ENCODE assay signal across 8 mouse cellular contexts in the genomic region with DNA sequence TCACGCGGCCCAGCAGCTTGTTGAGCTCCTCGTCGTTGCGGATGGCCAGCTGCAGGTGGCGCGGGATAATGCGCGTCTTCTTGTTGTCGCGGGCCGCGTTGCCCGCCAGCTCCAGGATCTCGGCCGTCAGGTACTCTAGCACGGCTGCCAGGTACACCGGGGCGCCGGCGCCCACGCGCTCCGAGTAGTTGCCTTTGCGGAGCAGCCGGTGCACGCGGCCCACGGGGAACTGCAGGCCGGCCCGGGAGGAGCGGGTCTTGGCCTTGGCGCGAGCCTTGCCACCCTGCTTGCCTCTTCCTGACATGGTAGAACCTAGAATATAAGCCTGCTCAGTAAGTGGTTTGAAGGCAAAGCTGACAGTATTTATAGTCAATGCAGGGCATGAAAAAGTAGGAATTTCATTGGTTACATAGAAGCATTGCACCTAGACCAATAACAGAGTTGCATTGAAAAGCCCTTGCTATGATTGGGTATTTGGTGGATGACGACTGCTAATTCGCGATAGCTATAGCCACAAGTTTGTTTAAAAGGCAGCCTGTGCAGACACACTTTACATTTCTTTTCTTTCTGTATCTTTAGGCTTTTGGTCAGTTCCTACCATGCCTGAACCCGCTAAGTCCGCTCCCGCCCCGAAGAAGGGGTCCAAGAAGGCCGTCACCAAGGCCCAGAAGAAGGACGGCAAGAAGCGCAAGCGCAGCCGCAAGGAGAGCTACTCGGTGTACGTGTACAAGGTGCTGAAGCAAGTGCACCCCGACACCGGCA. TPM values are rescaled to one million over a fixed set of nuclear protein-coding genes. Genes with fewer than 3 reads are reported as not detected.
DNase-seq lines count a peak whose midpoint lies in the region; ATAC-seq and TF ChIP-seq lines count a peak whose summit lies in the region.
"Not testable (repeated sequence)": the region's sequence is repeated elsewhere in the genome, so short reads cannot be mapped to it uniquely, and the experiment has no call there.

TSS of gene Hist1h2ak (minus strand) at position 304 of the 762 bp plus-strand sequence.
TSS of gene Hist1h2bn (plus strand) at position 600 of the 762 bp plus-strand sequence.

- H3K27me3 ChIP-seq in hindbrain, embryonic 11.5 days (ENCODE audit: control insufficient read depth, insufficient read depth, low read length); lung, embryonic 16.5 days (ENCODE audit: control insufficient read depth, insufficient read depth, low read depth, low read length); thymus, adult 2 months (ENCODE audit: control insufficient read depth, insufficient read depth, low read length): not testable (repeated sequence)

- peak within 1 kb of the TSS; percentile 49 for H3K9ac ChIP-seq in hindbrain, embryonic 11.5 days (ENCODE audit: low read depth, low read length)
- H3K9ac ChIP-seq in lung, embryonic 16.5 days (ENCODE audit: low read length), result peak within 1 kb of the TSS; percentile 71

- peak; percentile 68; the same call in 1 of the 2 replicates for TF ChIP-seq POLR2A in thymus, adult 2 months (IDR thresholded peaks at IDR 0.05; ENCODE audit: control insufficient read depth, extremely low read depth, insufficient read depth, low read length, poor library complexity)

- not testable (repeated sequence) for H3K36me3 ChIP-seq in hindbrain, embryonic 11.5 days (ENCODE audit: control insufficient read depth, insufficient read depth, low read length); lung, embryonic 16.5 days (ENCODE audit: control insufficient read depth, insufficient read depth, low read length); thymus, adult 2 months (ENCODE audit: control insufficient read depth, insufficient read depth, low read length)

- DNase-seq in MN1 (ENCODE audit: low spot score), result peak; percentile 93
- DNase-seq in cerebellum, adult 9-10 months, result peak; percentile 94
- DNase-seq in hindbrain, embryonic 11.5 days (ENCODE audit: low spot score), result peak; percentile 78
- peak; percentile 90 for DNase-seq in layer of hippocampus, adult 9-11 months
- peak; percentile 69 for DNase-seq in ovary, adult 18-20 months (ENCODE audit: low spot score)
- DNase-seq in thymus, adult 2 months, result peak; percentile 78

- peak within 1 kb of the TSS; percentile 39 for H3K4me3 ChIP-seq in hindbrain, embryonic 11.5 days (ENCODE audit: low read depth, low read length)
- H3K4me3 ChIP-seq in lung, embryonic 16.5 days (ENCODE audit: low read length), result peak within 1 kb of the TSS; percentile 54
- H3K4me3 ChIP-seq in thymus, adult 2 months (ENCODE audit: control insufficient read depth, insufficient read depth, low read length), result peak within 1 kb of the TSS; percentile 69

- H3K4me1 ChIP-seq in hindbrain, embryonic 11.5 days (replicated peaks; ENCODE audit: control insufficient read depth, insufficient read depth, low read length); lung, embryonic 16.5 days (replicated peaks; ENCODE audit: control insufficient read depth, insufficient read depth, low read length); thymus, adult 2 months (replicated peaks; ENCODE audit: control insufficient read depth, insufficient read depth, low read length): not testable (repeated sequence)

- H3K4me2 ChIP-seq in hindbrain, embryonic 11.5 days (replicated peaks; ENCODE audit: low read depth, low read length), result peak within 1 kb of the TSS; percentile 61
- peak within 1 kb of the TSS; percentile 70 for H3K4me2 ChIP-seq in lung, embryonic 16.5 days (ENCODE audit: low read depth, low read length)

- peak within 1 kb of the TSS; percentile 84 for H3K27ac ChIP-seq in hindbrain, embryonic 11.5 days (ENCODE audit: low read depth, low read length)
- H3K27ac ChIP-seq in lung, embryonic 16.5 days (ENCODE audit: low read length), result peak within 1 kb of the TSS; percentile 94
- H3K27ac ChIP-seq in thymus, adult 2 months (ENCODE audit: control insufficient read depth, insufficient read depth, low read length), result peak within 1 kb of the TSS; percentile 94

- WGBS in hindbrain, embryonic 11.5 days, result under 1% methylated on average over 33 of the region's 50 CpGs
- under 1% methylated on average over 40 of the region's 50 CpGs for WGBS in lung, embryonic 16.5 days
- under 1% methylated on average over 50 of the region's 50 CpGs for WGBS in thymus, adult 2 months

- H3K9me3 ChIP-seq in hindbrain, embryonic 11.5 days (ENCODE audit: control insufficient read depth, low read length); lung, embryonic 16.5 days (ENCODE audit: control insufficient read depth, low read length): not testable (repeated sequence)

- peak; percentile 98 for ATAC-seq in frontal cortex, adult (ENCODE audit: low TSS enrichment)
- ATAC-seq in hindbrain, embryonic 11.5 days (ENCODE audit: low FRiP score), result peak; percentile 93
- ATAC-seq in lung, embryonic 16.5 days (ENCODE audit: low read depth), result peak; percentile 93

- TF ChIP-seq CTCF in thymus, adult 2 months (IDR thresholded peaks at IDR 0.05; ENCODE audit: borderline replicate concordance, control insufficient read depth, extremely low read depth, insufficient read depth, low read length, poor library complexity), result not testable (repeated sequence)

RNA-seq across cellular contexts. Expression of gene Hist1h2ak, which starts in this region (rescaled TPM):
- polyA plus RNA-seq in hindbrain, embryonic 11.5 days (2014; fragmentation: Nextera tagmentation; extraction: Ambion mirVana), result 4.9 and 6.5 TPM in 2 replicates
- polyA plus RNA-seq in lung, embryonic 16.5 days (2015; fragmentation: Nextera tagmentation; extraction: Ambion mirVana), result 31.5 and 35.8 TPM in 2 replicates
- polyA plus RNA-seq in thymus, adult 2 months (2012; rRNA removed), result 302 and 405 TPM in 2 replicates

RNA-seq across cellular contexts. Expression of gene Hist1h2bn, which starts in this region (rescaled TPM):
- 0.67 and 2.2 TPM in 2 replicates for polyA plus RNA-seq in hindbrain, embryonic 11.5 days (2014; fragmentation: Nextera tagmentation; extraction: Ambion mirVana)
- polyA plus RNA-seq in lung, embryonic 16.5 days (2015; fragmentation: Nextera tagmentation; extraction: Ambion mirVana), result 5.8 and 7.8 TPM in 2 replicates
- polyA plus RNA-seq in thymus, adult 2 months (2012; rRNA removed), result 213 and 218 TPM in 2 replicates

Comparison
In these comparisons a context has a peak if more than half of its experiments do, and no peak if none do; other contexts are left out.
1. Peak in every context shown above with its lines: DNase-seq, ATAC-seq, H3K4me3 ChIP-seq and H3K27ac ChIP-seq.
2. RNA of gene Hist1h2bn (polyA plus RNA-seq): 213 to 218 TPM in thymus, adult 2 months; 5.8 to 7.8 TPM in lung, embryonic 16.5 days and 0.67 to 2.2 TPM in hindbrain, embryonic 11.5 days; every median in the first group is over 10 times any median in the second.